18 mouse cellular contexts compared by ENCODE assay signal in the genomic region with DNA sequence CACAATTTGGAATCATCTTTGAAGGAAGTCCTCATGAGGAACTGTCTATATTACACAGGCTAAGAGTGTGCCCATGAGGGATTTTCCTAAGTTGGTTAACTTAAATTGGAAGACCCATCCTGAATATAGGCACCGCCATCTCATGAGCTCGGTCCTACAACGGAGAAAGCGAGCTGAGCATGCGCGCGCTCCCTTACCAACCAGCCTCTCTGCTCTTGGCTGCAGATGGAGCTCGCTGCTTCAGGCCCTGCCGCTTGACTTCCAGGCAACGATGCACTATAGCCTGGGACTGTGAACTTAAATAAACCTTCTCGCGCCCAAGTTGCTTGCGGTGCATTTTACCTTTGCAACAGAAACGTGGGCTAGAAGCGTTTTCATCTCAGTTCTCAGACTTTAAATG.
"Had no signal": no experiment of that assay in that cellular context is flagged by ENCODE, and none has a peak within 500 bp of the region (broad histone marks: within the 10 kb centered on the region; RNA-seq: fewer than 3 reads in every experiment).

No protein-coding gene starts in this region.

- H3K27me3 ChIP-seq: midbrain, embryonic 12.5 days; neural tube, embryonic 13.5 days; neural tube, embryonic 15.5 days had no signal

- H3K9ac ChIP-seq: midbrain, embryonic 12.5 days; neural tube, embryonic 13.5 days; neural tube, embryonic 15.5 days had no signal

- H3K36me3 ChIP-seq: midbrain, embryonic 10.5 days; midbrain, embryonic 12.5 days; neural tube, embryonic 13.5 days; neural tube, embryonic 15.5 days had no signal

- H3K4me3 ChIP-seq: midbrain, embryonic 10.5 days; midbrain, embryonic 12.5 days; myocyte; neural tube, embryonic 13.5 days; neural tube, embryonic 15.5 days had no signal

- H3K27ac ChIP-seq: midbrain, embryonic 10.5 days; midbrain, embryonic 12.5 days; neural tube, embryonic 13.5 days; neural tube, embryonic 15.5 days had no signal

- H3K9me3 ChIP-seq: midbrain, embryonic 10.5 days; midbrain, embryonic 12.5 days; neural tube, embryonic 13.5 days; neural tube, embryonic 15.5 days had no signal

- H3K4me2 ChIP-seq: midbrain, embryonic 12.5 days; neural tube, embryonic 13.5 days; neural tube, embryonic 15.5 days had no signal

- DNase-seq: lung, adult 2 months; lung, postnatal 10 days; lung, postnatal 4 days; midbrain, embryonic 14.5 days; retina, postnatal 1 day; right cerebral cortex, adult 18-20 months; right cerebral cortex, postnatal 25 days; right cerebral cortex, postnatal 4 days; spleen, adult 18-20 months; thymus, adult 2 months; thymus, postnatal 25 days; thymus, postnatal 4 days had no signal

- ATAC-seq: midbrain, embryonic 16.5 days had no signal
